Comparison of ENCODE assay signal across 29 mouse cellular contexts in genomic region chr13:110942986-110943644, GRCm38 (mm10).
A peak's percentile ranks its signal among the peaks of the same experiment; 100 is the strongest.
DNase-seq lines count a peak whose midpoint lies in the region; ATAC-seq and TF ChIP-seq lines count a peak whose summit lies in the region.
"Had no signal": no experiment of that assay in that cellular context is flagged by ENCODE, and none has a peak within 500 bp of the region (broad histone marks: within the 10 kb centered on the region; RNA-seq: fewer than 3 reads in every experiment).

No protein-coding gene starts in this region.

- TF ChIP-seq CTCF in bone marrow macrophage, adult 2 months (IDR thresholded peaks at IDR 0.05; ENCODE audit: low read depth, low read length), result no peak
- no peak for TF ChIP-seq CTCF in forebrain, postnatal 0 days (IDR thresholded peaks at IDR 0.05; ENCODE audit: low read depth)

- TF ChIP-seq POLR2A in bone marrow macrophage, adult 2 months (IDR thresholded peaks at IDR 0.05; ENCODE audit: borderline replicate concordance, low read depth, low read length), result no peak

- H3K9me3 ChIP-seq in forebrain, postnatal 0 days (ENCODE audit: low read length), result no peaks in the 10 kb centered on the region
- H3K9me3 ChIP-seq: forebrain, embryonic 12.5 days; heart, embryonic 13.5 days; hindbrain, embryonic 13.5 days; limb, embryonic 13.5 days; liver, embryonic 13.5 days; megakaryocyte, embryonic 14.5 days; neural tube, embryonic 13.5 days had no signal

- H3K9ac ChIP-seq in forebrain, postnatal 0 days, result no peak overlapping the region
- H3K9ac ChIP-seq: forebrain, embryonic 12.5 days; heart, embryonic 13.5 days; hindbrain, embryonic 13.5 days; limb, embryonic 13.5 days; liver, embryonic 13.5 days; neural tube, embryonic 13.5 days had no signal

- H3K27ac ChIP-seq in bone marrow macrophage, adult 2 months (ENCODE audit: insufficient read depth, low read depth, low read length), result peak overlapping the region; percentile 96
- H3K27ac ChIP-seq in forebrain, postnatal 0 days (ENCODE audit: low read depth, low read length), result no peak overlapping the region
- H3K27ac ChIP-seq: forebrain, embryonic 12.5 days; heart, embryonic 13.5 days; hindbrain, embryonic 13.5 days; limb, embryonic 13.5 days; liver, embryonic 13.5 days; neural tube, embryonic 13.5 days had no signal

- intact Hi-C loops in heart, postnatal 14 days (cut with DNase I), result no loop called here

- peak; percentile 36 for ATAC-seq in megakaryocyte, adult 5-6 weeks (ENCODE audit: poor library complexity, severe bottlenecking)
- ATAC-seq in forebrain, postnatal 0 days, result no peak

- whole genome bisulfite sequencing in forebrain, postnatal 0 days, result 89% methylated on average over 4 of the region's 4 CpGs

- H3K36me3 ChIP-seq in forebrain, postnatal 0 days (ENCODE audit: insufficient read depth), result no peaks in the 10 kb centered on the region
- H3K36me3 ChIP-seq: forebrain, embryonic 12.5 days; heart, embryonic 13.5 days; hindbrain, embryonic 13.5 days; limb, embryonic 13.5 days; liver, embryonic 13.5 days; neural tube, embryonic 13.5 days had no signal

- peaks cover 36% of the 10 kb centered on the region for H3K4me1 ChIP-seq in bone marrow macrophage, adult 2 months (ENCODE audit: control insufficient read depth, insufficient read depth, low read length)
- H3K4me1 ChIP-seq in forebrain, postnatal 0 days (ENCODE audit: insufficient read depth), result no peaks in the 10 kb centered on the region
- H3K4me1 ChIP-seq: forebrain, embryonic 12.5 days; hindbrain, embryonic 13.5 days; liver, embryonic 13.5 days; neural tube, embryonic 13.5 days had no signal

- H3K4me3 ChIP-seq in bone marrow macrophage, adult 2 months (ENCODE audit: insufficient read depth, low read length), result no peak overlapping the region
- no peak overlapping the region for H3K4me3 ChIP-seq in forebrain, postnatal 0 days (ENCODE audit: low read depth, low read length)
- H3K4me3 ChIP-seq: erythroblast, embryonic 14.5 days; forebrain, embryonic 12.5 days; heart, embryonic 13.5 days; hindbrain, embryonic 13.5 days; limb, embryonic 13.5 days; liver, embryonic 13.5 days; megakaryocyte, embryonic 14.5 days; neural tube, embryonic 13.5 days had no signal

- no peak overlapping the region for H3K4me2 ChIP-seq in forebrain, postnatal 0 days (ENCODE audit: low read depth)
- H3K4me2 ChIP-seq: forebrain, embryonic 12.5 days; heart, embryonic 13.5 days; hindbrain, embryonic 13.5 days; limb, embryonic 13.5 days; liver, embryonic 13.5 days; neural tube, embryonic 13.5 days had no signal

- DNase-seq in heart, adult 11 months, result peak; percentile 35
- DNase-seq in heart, postnatal 14 days, result no peak
- DNase-seq in layer of hippocampus, adult 8-10 months (ENCODE audit: low spot score in 2 of 2), result peak; percentile 2 to 13
- DNase-seq in layer of hippocampus, adult 9-10 months (ENCODE audit: low spot score), result no peak
- no peak for DNase-seq in ovary, postnatal 36 days (ENCODE audit: low spot score)
- no peak for DNase-seq in forebrain, postnatal 0 days
- DNase-seq: adrenal gland, postnatal 25 days; cerebellum, adult 11-12 months; cerebellum, postnatal 10 days; heart, adult 18-20 months; kidney, adult 18-20 months; kidney, postnatal 25 days; liver, embryonic 13.5 days; lung, adult 2 months; lung, postnatal 14 days; midbrain, embryonic 14.5 days; right cerebral cortex, adult 18-20 months; right cerebral cortex, postnatal 4 days; thymus, adult 18-20 months; thymus, postnatal 36 days had no signal

- no peaks in the 10 kb centered on the region for H3K27me3 ChIP-seq in forebrain, postnatal 0 days (ENCODE audit: insufficient read depth, low read length)
- H3K27me3 ChIP-seq: forebrain, embryonic 12.5 days; heart, embryonic 13.5 days; hindbrain, embryonic 13.5 days; limb, embryonic 13.5 days; liver, embryonic 13.5 days; megakaryocyte, embryonic 14.5 days; neural tube, embryonic 13.5 days had no signal

Comparison
In these comparisons a context has a peak if more than half of its experiments do, and no peak if none do; other contexts are left out.
1. DNase-seq: peak in heart, adult 11 months (single experiment) and layer of hippocampus, adult 8-10 months (2 of 2); none in heart, postnatal 14 days (0 of 2), layer of hippocampus, adult 9-10 months (single experiment), ovary, postnatal 36 days (single experiment) and forebrain, postnatal 0 days (single experiment).